Mouse (Mus musculus): Measurements from ENCODE around the gene Pla2g6. TPM values are rescaled to one million over a fixed set of nuclear protein-coding genes. Genes with fewer than 3 reads are reported as not detected.

Pla2g6 gene
- polyA plus RNA-seq, 1 experiment from 2014 or later: 10.7 TPM

DNA sequence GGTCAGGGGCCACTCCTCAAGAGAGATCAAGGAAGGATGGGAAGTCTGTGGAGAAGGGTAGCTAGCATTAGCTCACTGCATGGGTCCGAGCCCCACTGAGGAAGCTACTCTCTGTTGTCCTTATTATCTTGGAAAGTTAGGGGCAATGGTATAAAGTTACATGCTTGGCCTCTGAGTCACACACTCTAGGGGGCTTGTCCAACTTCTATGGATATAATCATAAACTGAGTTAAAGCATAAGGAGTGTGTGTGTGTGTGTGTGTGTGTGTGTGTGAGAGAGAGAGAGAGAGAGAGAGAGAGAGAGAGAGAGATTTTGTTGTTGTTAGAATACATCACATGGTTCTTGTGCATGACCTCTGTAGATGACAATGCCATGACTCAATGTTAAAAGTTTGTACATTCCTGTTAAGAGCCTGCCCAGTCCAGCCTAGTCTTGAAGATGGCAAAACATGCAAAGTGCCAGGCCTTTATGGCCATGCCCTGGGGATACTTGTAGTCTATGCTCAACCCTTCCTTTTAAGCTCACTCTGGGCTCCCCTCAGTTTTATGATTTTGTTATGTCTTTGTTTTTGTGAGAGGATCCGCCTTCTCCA lies 28.5 kb downstream of the Pla2g6 start:
- Histone ChIP-seq H3K36me3 (ENCODE audit: insufficient read depth, low read length) (0 out of 2 replicates have a peak, but pooled peaks cover 5% of the 10 kb centered on the region), H3K9me3 (replicated peaks; ENCODE audit: low read length) (no peaks in the 10 kb centered on the region), H3K4me3 (replicated peaks; ENCODE audit: low read depth, low read length) (no peak overlapping the region), H3K9ac (ENCODE audit: low read depth, low read length) (no peak overlapping the region), H3K27ac (no peak overlapping the region), H3K4me1 (replicated peaks; ENCODE audit: insufficient read depth, low read length) (no peaks in the 10 kb centered on the region), H3K4me2 (ENCODE audit: low read length) (no peak overlapping the region), H3K27me3 (ENCODE audit: insufficient read depth, low read length) (no peaks in the 10 kb centered on the region)
- WGBS: 77% methylated on average over 2 of the region's 2 CpGs
- DNase-seq (ENCODE audit: low spot score) (no peak), ATAC-seq (replicated peaks; ENCODE audit: low FRiP score, low read depth) (no peak)
- no peak for TF ChIP-seq CTCF (IDR thresholded peaks at IDR 0.05; ENCODE audit: low read depth)

DNA sequence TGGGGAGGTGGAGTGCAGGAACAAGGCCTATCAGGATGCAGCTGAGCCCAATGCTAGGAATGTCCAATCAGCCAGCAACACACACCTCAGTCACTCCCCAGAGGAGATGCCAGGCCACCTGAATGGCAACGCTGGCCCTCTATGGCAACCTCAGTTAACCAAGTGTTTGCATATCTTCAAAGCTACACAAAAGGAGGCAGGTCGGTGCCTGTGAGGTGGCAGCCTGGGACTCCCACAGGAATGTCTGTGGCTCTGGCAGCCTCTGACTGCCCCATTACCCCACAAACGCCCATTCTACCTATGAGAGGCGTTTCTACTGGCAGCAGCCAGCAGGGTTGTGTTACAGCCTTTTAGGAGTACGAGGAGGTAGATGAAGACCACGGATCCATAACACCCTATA lies 29.6 kb downstream of the Pla2g6 start:
- DNase-seq (ENCODE audit: low spot score) (no peak), ATAC-seq (replicated peaks; ENCODE audit: low FRiP score, low read depth) (no peak)
- no peak overlapping the region for H3K9ac ChIP-seq (ENCODE audit: low read depth, low read length)
- H3K4me3 ChIP-seq (replicated peaks; ENCODE audit: low read depth, low read length): no peak overlapping the region
- 0 out of 2 replicates have a peak, but pooled peaks cover 5% of the 10 kb centered on the region for H3K36me3 ChIP-seq (ENCODE audit: insufficient read depth, low read length)
- WGBS: 75% methylated on average over 6 of the region's 6 CpGs
- H3K4me2 ChIP-seq (ENCODE audit: low read length): no peak overlapping the region
- no peaks in the 10 kb centered on the region for H3K4me1 ChIP-seq (replicated peaks; ENCODE audit: insufficient read depth, low read length)
- no peaks in the 10 kb centered on the region for H3K27me3 ChIP-seq (ENCODE audit: insufficient read depth, low read length)
- TF ChIP-seq CTCF (IDR thresholded peaks at IDR 0.05; ENCODE audit: low read depth): no peak
- H3K9me3 ChIP-seq (replicated peaks; ENCODE audit: low read length): no peaks in the 10 kb centered on the region
- H3K27ac ChIP-seq: no peak overlapping the region

DNA sequence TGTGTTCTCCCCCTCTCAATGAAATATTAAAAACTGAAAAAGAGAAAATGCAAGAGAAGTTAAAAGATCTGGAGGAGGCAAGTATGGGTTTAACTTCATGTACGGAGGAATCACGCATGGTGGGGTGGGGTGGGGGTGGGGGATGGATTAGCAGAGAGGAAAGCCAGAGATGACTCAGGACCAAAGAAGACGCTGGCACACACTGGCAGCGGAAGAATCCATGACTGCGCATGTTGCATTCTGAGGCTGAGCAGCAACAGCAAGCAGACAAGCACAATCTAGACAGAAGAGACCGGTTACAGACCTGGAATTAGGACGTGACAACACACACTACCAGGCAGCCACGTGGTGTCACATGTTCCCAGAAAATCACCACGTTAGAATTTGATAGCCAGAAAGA lies 35.4 kb downstream of the Pla2g6 start:
- TF ChIP-seq CTCF (IDR thresholded peaks at IDR 0.05; ENCODE audit: low read depth): no peak
- Histone ChIP-seq H3K4me3 (replicated peaks; ENCODE audit: low read depth, low read length) (no peak overlapping the region), H3K4me1 (replicated peaks; ENCODE audit: insufficient read depth, low read length) (no peaks in the 10 kb centered on the region), H3K9me3 (replicated peaks; ENCODE audit: low read length) (no peaks in the 10 kb centered on the region), H3K9ac (ENCODE audit: low read depth, low read length) (no peak overlapping the region), H3K27me3 (ENCODE audit: insufficient read depth, low read length) (no peaks in the 10 kb centered on the region), H3K27ac (no peak overlapping the region), H3K36me3 (ENCODE audit: insufficient read depth, low read length) (0 out of 2 replicates have a peak, but pooled peaks cover 8% of the 10 kb centered on the region), H3K4me2 (ENCODE audit: low read length) (no peak overlapping the region)
- 84% methylated on average over 9 of the region's 9 CpGs for WGBS
- ATAC-seq (replicated peaks; ENCODE audit: low FRiP score, low read depth) (no peak), DNase-seq (ENCODE audit: low spot score) (no peak)

DNA sequence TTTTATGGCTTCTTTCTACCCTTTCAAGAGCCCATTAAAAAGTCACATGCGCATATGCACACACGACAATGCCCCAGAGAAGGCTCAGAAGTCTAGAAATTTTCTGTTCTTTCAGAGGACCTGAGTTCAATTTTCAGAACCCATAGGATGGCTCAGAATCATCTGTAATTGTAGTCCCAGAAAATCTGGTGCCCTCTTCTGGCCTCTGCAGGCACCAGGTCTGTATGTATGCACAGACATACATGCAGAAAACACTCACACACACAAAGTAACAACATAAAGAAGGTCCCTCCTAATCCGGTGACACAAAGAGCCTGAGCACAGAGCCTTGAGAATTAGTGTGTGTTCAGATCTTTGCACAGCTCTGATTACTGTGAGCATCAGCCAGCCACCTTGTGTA lies 37.9 kb downstream of the Pla2g6 start:
- Histone ChIP-seq H3K36me3 (ENCODE audit: insufficient read depth, low read length) (0 out of 2 replicates have a peak, but pooled peaks cover 4% of the 10 kb centered on the region), H3K4me3 (replicated peaks; ENCODE audit: low read depth, low read length) (no peak overlapping the region), H3K27me3 (ENCODE audit: insufficient read depth, low read length) (no peaks in the 10 kb centered on the region), H3K9ac (ENCODE audit: low read depth, low read length) (no peak overlapping the region), H3K9me3 (replicated peaks; ENCODE audit: low read length) (no peaks in the 10 kb centered on the region), H3K4me2 (ENCODE audit: low read length) (no peak overlapping the region), H3K27ac (no peak overlapping the region), H3K4me1 (replicated peaks; ENCODE audit: insufficient read depth, low read length) (no peaks in the 10 kb centered on the region)
- WGBS: 59% methylated on average over 3 of the region's 3 CpGs
- no peak for DNase-seq (ENCODE audit: low spot score)
- no peak for ATAC-seq (replicated peaks; ENCODE audit: low FRiP score, low read depth)
- peak; percentile 53 for TF ChIP-seq CTCF (IDR thresholded peaks at IDR 0.05; ENCODE audit: low read depth)

DNA sequence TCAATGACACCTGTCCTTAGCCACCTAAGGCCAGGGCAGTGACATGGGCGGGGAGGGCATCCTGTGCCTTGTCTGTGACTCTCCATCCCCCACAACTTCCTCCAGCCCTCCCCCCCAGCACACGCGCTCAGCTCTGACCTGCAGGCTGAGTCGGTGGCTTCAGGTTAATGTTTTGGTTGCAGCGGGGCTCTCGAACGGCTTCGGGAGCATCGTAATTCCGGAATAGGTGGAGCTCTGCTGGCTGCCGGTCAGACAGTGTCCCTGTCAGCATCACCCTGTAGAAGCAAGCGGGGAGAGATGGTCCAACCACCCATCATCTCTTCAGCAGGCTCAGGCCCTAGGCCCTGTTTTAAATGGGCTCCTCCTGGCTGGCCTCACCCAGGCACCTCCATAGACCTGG lies 38.7 kb downstream of the Pla2g6 start:
- Histone ChIP-seq H3K4me1 (replicated peaks; ENCODE audit: insufficient read depth, low read length) (no peaks in the 10 kb centered on the region), H3K27ac (no peak overlapping the region), H3K36me3 (ENCODE audit: insufficient read depth, low read length) (0 out of 2 replicates have a peak, but pooled peaks cover 4% of the 10 kb centered on the region), H3K9me3 (replicated peaks; ENCODE audit: low read length) (no peaks in the 10 kb centered on the region), H3K9ac (ENCODE audit: low read depth, low read length) (no peak overlapping the region), H3K27me3 (ENCODE audit: insufficient read depth, low read length) (no peaks in the 10 kb centered on the region), H3K4me3 (replicated peaks; ENCODE audit: low read depth, low read length) (no peak overlapping the region), H3K4me2 (ENCODE audit: low read length) (no peak overlapping the region)
- 65% methylated on average over 12 of the region's 12 CpGs for whole genome bisulfite sequencing
- no peak for DNase-seq (ENCODE audit: low spot score)
- ATAC-seq (replicated peaks; ENCODE audit: low FRiP score, low read depth): no peak
- no peak for TF ChIP-seq CTCF (IDR thresholded peaks at IDR 0.05; ENCODE audit: low read depth)

DNA sequence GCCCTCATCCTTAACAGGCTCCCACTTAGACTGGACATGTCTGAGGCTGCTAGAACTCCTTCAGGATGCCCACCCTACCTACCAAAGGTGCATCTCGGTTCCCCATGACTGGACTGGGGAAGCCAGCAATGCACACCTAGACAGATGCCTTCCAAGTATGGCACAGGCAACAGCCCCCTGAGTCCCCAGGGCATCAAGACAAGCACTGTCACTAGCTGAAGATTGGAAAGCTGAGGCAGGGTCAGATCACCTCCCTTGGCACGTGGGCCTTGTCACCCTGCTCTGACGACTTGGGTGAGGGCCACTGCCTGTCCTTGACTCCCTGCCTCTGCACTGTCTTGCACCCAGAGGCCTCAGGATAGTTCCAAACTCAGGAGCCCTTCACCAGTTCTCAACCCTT lies 39.8 kb downstream of the Pla2g6 start:
- TF ChIP-seq CTCF (IDR thresholded peaks at IDR 0.05; ENCODE audit: low read depth): no peak
- H3K27ac ChIP-seq: no peak overlapping the region

DNA sequence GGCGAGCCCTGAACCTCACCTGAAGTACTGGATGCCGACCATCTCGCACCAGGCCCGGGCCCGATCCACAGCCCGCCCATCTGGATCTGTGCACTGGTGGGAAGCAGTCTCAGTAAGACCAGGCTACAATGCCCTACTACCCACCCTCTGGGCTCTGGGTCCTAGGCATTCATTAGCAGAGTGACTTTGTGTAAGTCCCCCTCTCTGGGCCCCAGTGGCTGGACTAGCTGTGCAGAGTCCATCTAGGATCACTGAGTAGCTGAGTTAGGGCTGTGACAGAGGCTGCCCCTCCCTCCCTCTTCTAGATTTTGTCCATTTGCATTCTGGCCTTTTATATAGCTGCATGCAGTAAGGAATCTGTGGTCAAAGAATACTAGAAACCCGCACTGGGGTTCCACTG lies 41.1 kb downstream of the Pla2g6 start:
- WGBS: 93% methylated on average over 7 of the region's 7 CpGs
- H3K9me3 ChIP-seq (replicated peaks; ENCODE audit: low read length): no peaks in the 10 kb centered on the region
- H3K27ac ChIP-seq: peak overlapping the region; percentile 83
- no peak for TF ChIP-seq CTCF (IDR thresholded peaks at IDR 0.05; ENCODE audit: low read depth)
- ATAC-seq (replicated peaks; ENCODE audit: low FRiP score, low read depth) (peak; percentile 40), DNase-seq (ENCODE audit: low spot score) (no peak)
- 0 out of 2 replicates have a peak, but pooled peaks cover 4% of the 10 kb centered on the region for H3K36me3 ChIP-seq (ENCODE audit: insufficient read depth, low read length)
- H3K4me2 ChIP-seq (ENCODE audit: low read length): no peak overlapping the region
- no peaks in the 10 kb centered on the region for H3K27me3 ChIP-seq (ENCODE audit: insufficient read depth, low read length)
- no peaks in the 10 kb centered on the region for H3K4me1 ChIP-seq (replicated peaks; ENCODE audit: insufficient read depth, low read length)
- no peak overlapping the region for H3K9ac ChIP-seq (ENCODE audit: low read depth, low read length)
- H3K4me3 ChIP-seq (replicated peaks; ENCODE audit: low read depth, low read length): no peak overlapping the region

More for the DNA sequence above, 39.8 kb downstream of the Pla2g6 start:
- Histone ChIP-seq H3K9ac (ENCODE audit: low read depth, low read length) (no peak overlapping the region), H3K9me3 (replicated peaks; ENCODE audit: low read length) (no peaks in the 10 kb centered on the region), H3K4me3 (replicated peaks; ENCODE audit: low read depth, low read length) (no peak overlapping the region), H3K27me3 (ENCODE audit: insufficient read depth, low read length) (no peaks in the 10 kb centered on the region), H3K4me2 (ENCODE audit: low read length) (no peak overlapping the region), H3K4me1 (replicated peaks; ENCODE audit: insufficient read depth, low read length) (no peaks in the 10 kb centered on the region), H3K36me3 (ENCODE audit: insufficient read depth, low read length) (0 out of 2 replicates have a peak, but pooled peaks cover 4% of the 10 kb centered on the region)
- DNase-seq (ENCODE audit: low spot score): no peak
- ATAC-seq (replicated peaks; ENCODE audit: low FRiP score, low read depth): no peak
- 88% methylated on average over 3 of the region's 3 CpGs for WGBS

Measured in kidney, postnatal 0 days (tissue).